Mouse (Mus musculus): ENCODE data around the gene Rmi2.

GRCm38 (mm10) chr16:10910541-10910940 lies 75.7 kb downstream of the Rmi2 start:
- TF ChIP-seq E2F4 (IDR thresholded peaks at IDR 0.05; ENCODE audit: borderline replicate concordance, low read depth, low read length), result no peak
- no peak for TF ChIP-seq JUND (IDR thresholded peaks at IDR 0.05; ENCODE audit: low read depth, low read length)
- no peak for TF ChIP-seq ELF1 (IDR thresholded peaks at IDR 0.05; ENCODE audit: low read depth, low read length)
- no peak for TF ChIP-seq MAZ (IDR thresholded peaks at IDR 0.05; ENCODE audit: low read depth, low read length)
- TF ChIP-seq CTCF (IDR thresholded peaks at IDR 0.05 in 2 of 3, conservative IDR thresholded peaks at IDR 0.05 in 1 of 3; ENCODE audit: control insufficient read depth in 1 of 3, insufficient read depth in 1 of 3, low read depth in 2 of 3, low read length in 3 of 3, poor library complexity in 1 of 3, severe bottlenecking in 1 of 3), result no peak
- no peak for TF ChIP-seq HCFC1 (IDR thresholded peaks at IDR 0.05; ENCODE audit: low read depth, low read length)
- no peak for TF ChIP-seq EP300 (IDR thresholded peaks at IDR 0.05; ENCODE audit: low read depth in 1 of 2, low read length in 2 of 2)
